Mouse (Mus musculus): ENCODE measurements around the gene Zbtb20.

DNA sequence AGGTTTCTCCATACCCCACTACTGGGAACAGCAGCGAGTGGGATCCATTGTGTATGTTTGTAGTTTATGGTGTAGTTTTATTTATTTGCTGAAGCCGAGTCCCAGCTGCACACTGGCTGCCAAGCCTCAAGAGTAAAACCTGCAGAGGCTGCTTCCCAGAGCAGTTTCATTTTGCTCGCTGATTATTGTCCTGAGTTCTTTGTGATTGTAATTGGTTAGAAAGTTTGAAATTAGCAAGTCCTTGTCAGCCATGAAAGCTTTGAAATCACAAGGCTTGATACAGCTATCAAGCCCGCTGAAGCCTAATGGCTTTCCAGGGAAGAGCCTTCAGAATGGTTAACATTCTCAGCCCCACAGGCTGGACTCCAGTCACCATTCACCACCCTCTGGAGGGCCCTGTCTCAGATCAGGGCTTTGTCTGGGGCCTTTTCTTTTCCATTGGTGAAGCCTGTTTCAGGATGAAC, 434.3 kb downstream of the Zbtb20 start:
- TF ChIP-seq CTCF (IDR thresholded peaks at IDR 0.05; ENCODE audit: low read depth) (no peak), EP300 (IDR thresholded peaks at IDR 0.05; ENCODE audit: low read depth) (no peak)

Data from liver, embryonic 14.5 days (tissue).